Mouse (Mus musculus): ENCODE measurements around the gene Fig4.

- TF ChIP-seq EP300 (IDR thresholded peaks at IDR 0.05; ENCODE audit: low read depth in 1 of 2, low read length in 2 of 2) (no peak), BHLHE40 (IDR thresholded peaks at IDR 0.05; ENCODE audit: borderline replicate concordance, low read depth, low read length) (no peak)
These were observed 8.3 kb downstream of the Fig4 start for GRCm38 (mm10) chr10:41294734-41295133.
